Mouse (Mus musculus): Measurements from ENCODE around the gene Vhl. TPM values are rescaled to one million over a fixed set of nuclear protein-coding genes. Genes with fewer than 3 reads are reported as not detected.

The Vhl gene
- total and polyA plus RNA-seq, 3 experiments = 12.0 to 12.5 TPM; not detected in 1

DNA sequence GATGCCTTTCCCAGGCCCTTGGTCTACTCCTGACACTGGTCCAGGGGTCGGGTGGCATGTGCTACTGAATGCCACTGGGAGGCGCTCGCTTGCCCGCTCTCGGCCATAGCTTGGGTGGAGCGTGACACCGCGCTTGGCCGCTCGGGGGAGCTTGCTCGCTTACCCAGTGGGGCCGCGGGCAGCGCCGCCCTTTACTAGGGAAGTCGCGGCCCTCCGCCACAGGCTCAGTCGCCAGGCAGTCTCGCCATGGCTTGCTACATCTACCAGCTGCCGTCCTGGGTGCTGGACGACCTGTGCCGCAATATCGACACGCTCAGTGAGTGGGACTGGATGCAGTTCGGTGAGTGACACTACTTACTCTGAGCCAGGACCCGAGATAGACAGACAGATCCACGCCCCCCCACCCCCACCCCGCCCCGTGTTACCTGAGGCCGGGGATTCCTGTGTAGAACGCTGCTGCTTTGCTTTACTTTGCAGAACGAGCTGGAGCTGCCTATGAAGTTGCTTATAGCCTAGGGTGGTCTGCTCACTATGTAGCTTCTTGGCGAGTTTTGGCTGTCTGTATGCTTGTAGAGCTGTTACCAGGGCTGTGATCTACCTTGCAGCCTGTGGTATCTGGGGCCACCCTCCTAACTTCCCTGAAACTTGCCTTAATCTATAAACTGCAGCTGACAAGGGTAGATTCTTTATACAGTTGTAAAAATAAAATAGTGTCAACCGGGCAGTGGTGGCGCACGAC is 14.7 kb downstream of the Vhl start, which contains the start of gene Irak2 (continued):
- TF ChIP-seq RCOR1 (IDR thresholded peaks at IDR 0.05; ENCODE audit: low read depth, low read length) = 0 out of 2 replicates have a peak, but pooled peaks have one; percentile 12
- TF ChIP-seq ELF1 (IDR thresholded peaks at IDR 0.05; ENCODE audit: low read depth, low read length) = 0 out of 2 replicates have a peak, but pooled peaks have one; percentile 35
- no peak for TF ChIP-seq ZKSCAN1 (IDR thresholded peaks at IDR 0.05; ENCODE audit: low read depth, low read length)
- TF ChIP-seq USF1 (IDR thresholded peaks at IDR 0.05; ENCODE audit: low read depth, low read length) = peak; percentile 50; the same call in 1 of the 2 replicates
- peak; percentile 84 to 100 (median 99) for TF ChIP-seq CTCF (IDR thresholded peaks at IDR 0.05 in 2 of 3, conservative IDR thresholded peaks at IDR 0.05 in 1 of 3; ENCODE audit: control insufficient read depth in 1 of 3, insufficient read depth in 1 of 3, low read depth in 2 of 3, low read length in 3 of 3, poor library complexity in 1 of 3, severe bottlenecking in 1 of 3)
- TF ChIP-seq BHLHE40 (IDR thresholded peaks at IDR 0.05; ENCODE audit: borderline replicate concordance, low read depth, low read length) = no peak
- TF ChIP-seq MYC (IDR thresholded peaks at IDR 0.05; ENCODE audit: low read depth, low read length) = no peak
- peak; percentile 57; the same call in 1 of the 2 replicates for TF ChIP-seq MAX (IDR thresholded peaks at IDR 0.05; ENCODE audit: low read length)
- no peak for TF ChIP-seq MYB (IDR thresholded peaks at IDR 0.05; ENCODE audit: low read depth, low read length)
- TF ChIP-seq CHD2 (IDR thresholded peaks at IDR 0.05; ENCODE audit: low read length) = no peak
- peak; percentile 77 for TF ChIP-seq RAD21 (IDR thresholded peaks at IDR 0.05; ENCODE audit: low read depth, low read length)
- no peak for TF ChIP-seq E2F4 (IDR thresholded peaks at IDR 0.05; ENCODE audit: borderline replicate concordance, low read depth, low read length)
- TF ChIP-seq GATA1 (IDR thresholded peaks at IDR 0.05; ENCODE audit: low read depth, low read length) = peak; percentile 65; the same call in 1 of the 2 replicates
- peak; percentile 46 for TF ChIP-seq SIN3A (IDR thresholded peaks at IDR 0.05; ENCODE audit: low read length)
- no peak for TF ChIP-seq ZMIZ1 (IDR thresholded peaks at IDR 0.05; ENCODE audit: low read depth, low read length)
- no peak for TF ChIP-seq POLR2AphosphoS2 (IDR thresholded peaks at IDR 0.05; ENCODE audit: low read length)
- TF ChIP-seq TAL1 (IDR thresholded peaks at IDR 0.05; ENCODE audit: low read length) = peak; percentile 81

- TF ChIP-seq NELFE (IDR thresholded peaks at IDR 0.05; ENCODE audit: low read depth, low read length) (no peak), MAFK (IDR thresholded peaks at IDR 0.05; ENCODE audit: borderline replicate concordance, low read depth, low read length) (peak; percentile 46; the same call in 1 of the 2 replicates)
- Histone ChIP-seq H3K4me1 (ENCODE audit: control insufficient read depth in 1 of 2, insufficient read depth in 2 of 2, low read length in 2 of 2) (peaks cover 0 to 5% of the 10 kb centered on the region in 2 experiments; a peak in 1 of 4 replicates), H3K9ac (ENCODE audit: control insufficient read depth, low read depth, low read length, poor library complexity, severe bottlenecking) (no peak overlapping the region), H3K9me3 (replicated peaks; ENCODE audit: insufficient read depth, low read length) (no peaks in the 10 kb centered on the region), H3K27ac (ENCODE audit: control insufficient read depth, low read depth, low read length) (no peak overlapping the region), H3K4me3 (ENCODE audit: control insufficient read depth in 1 of 2, insufficient read depth in 1 of 2, low read depth in 2 of 2, low read length in 2 of 2) (no peak overlapping the region), H3K79me2 (ENCODE audit: control insufficient read depth, insufficient read depth, low read length, poor library complexity) (no peaks in the 10 kb centered on the region), H3K36me3 (ENCODE audit: control insufficient read depth in 1 of 2, insufficient read depth in 2 of 2, low read length in 2 of 2) (no peaks in the 10 kb centered on the region; a peak in 1 of 4 replicates), H3K27me3 (ENCODE audit: control insufficient read depth in 1 of 2, insufficient read depth in 2 of 2, low read length in 2 of 2) (no peaks in the 10 kb centered on the region)
- peak; percentile 35 for DNase-seq (ENCODE audit: low read depth, low spot score)
These were observed 15.4 kb downstream of the Vhl start for GRCm38 (mm10) chr6:113639201-113639600.

Measured in MEL (cell line).